Mouse (Mus musculus) E14TG2a.4 (cell line): ENCODE data around the gene App.

Experiments used
- H3K27me3 ChIP-seq: 2 replicates; pipeline ENCODE4 v1.6.1; 2014; ENCODE audit warnings: low read length, control low read depth; ENCODE audit not compliant: insufficient read depth
- H3K36me3 ChIP-seq: 2 replicates; pipeline ENCODE4 v1.6.1; 2014; ENCODE audit warnings: low read length, control low read depth; ENCODE audit not compliant: insufficient read depth
- H3K4me1 ChIP-seq: replicated peaks from 2 replicates; pipeline ENCODE4 v1.6.1; 2014; ENCODE audit warnings: low read depth, low read length, control low read depth
- H3K4me3 ChIP-seq: replicated peaks from 2 replicates; pipeline ENCODE4 v1.5.1; 2014; ENCODE audit warnings: mild to moderate bottlenecking, low read length
- H3K9me3 ChIP-seq: 2 replicates; pipeline ENCODE4 v1.6.1; 2014; ENCODE audit warnings: low read length, control low read depth
- CTCF ChIP-seq: conservative IDR thresholded peaks from 2 replicates; pipeline ENCODE4 v1.5.1; 2014; ENCODE audit warnings: low read length
- NANOG ChIP-seq: IDR thresholded peaks from 2 replicates; pipeline ENCODE4 v1.6.1; 2014; ENCODE audit warnings: borderline replicate concordance, low read length, mixed read lengths
- POU5F1 ChIP-seq: IDR thresholded peaks from 2 replicates; pipeline ENCODE4 v1.6.1; 2014; ENCODE audit warnings: low read length, borderline replicate concordance

App gene

GRCm38 (mm10) chr16:85157156-85157555, 16.4 kb downstream of the App start:
- Histone ChIP-seq H3K36me3 (no peaks in the 10 kb centered on the region), H3K9me3 (0 out of 2 replicates have a peak, but pooled peaks cover 4% of the 10 kb centered on the region), H3K4me1 (no peaks in the 10 kb centered on the region), H3K4me3 (no peak overlapping the region), H3K27me3 (no peaks in the 10 kb centered on the region)
- TF ChIP-seq POU5F1 (no peak), CTCF (no peak)

- Histone ChIP-seq H3K9me3 (0 out of 2 replicates have a peak, but pooled peaks cover 4% of the 10 kb centered on the region), H3K27me3 (no peaks in the 10 kb centered on the region; the same call in 1 of the 2 replicates), H3K4me1 (no peaks in the 10 kb centered on the region), H3K4me3 (no peak overlapping the region), H3K36me3 (no peaks in the 10 kb centered on the region)
- TF ChIP-seq CTCF (no peak), NANOG (no peak), POU5F1 (no peak)
Measured at GRCm38 (mm10) chr16:85155836-85156235, 17.7 kb downstream of the App start.

DNA sequence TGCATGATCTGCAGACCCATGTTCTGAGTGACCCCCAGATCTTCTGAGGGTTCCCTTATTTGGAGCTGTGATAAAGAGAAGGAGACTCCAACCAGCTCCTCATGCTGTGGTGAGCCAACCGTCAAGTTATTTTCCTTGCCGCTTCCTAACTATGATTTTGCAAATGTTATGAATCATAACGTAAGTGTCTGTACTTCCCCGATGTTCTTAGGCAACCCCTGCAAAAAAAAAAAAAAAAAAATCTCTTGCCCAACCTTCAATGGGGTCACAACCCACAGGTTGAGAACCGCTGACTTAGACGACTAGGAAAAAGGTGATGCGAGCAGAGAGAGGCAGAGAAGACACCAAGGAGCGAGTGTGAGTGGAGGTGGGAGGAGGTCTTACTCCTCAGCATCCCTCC, 21.1 kb downstream of the App start:
- H3K27me3 ChIP-seq: no peaks in the 10 kb centered on the region; the same call in 1 of the 2 replicates
- no peaks in the 10 kb centered on the region for H3K4me1 ChIP-seq
- no peaks in the 10 kb centered on the region for H3K9me3 ChIP-seq
- no peaks in the 10 kb centered on the region for H3K36me3 ChIP-seq
- no peak for TF ChIP-seq CTCF
- TF ChIP-seq POU5F1: no peak
- TF ChIP-seq NANOG: no peak
- no peak overlapping the region for H3K4me3 ChIP-seq

- TF ChIP-seq CTCF: no peak
- TF ChIP-seq POU5F1: no peak
- TF ChIP-seq NANOG: no peak
- Histone ChIP-seq H3K4me3 (no peak overlapping the region), H3K36me3 (no peaks in the 10 kb centered on the region), H3K4me1 (no peaks in the 10 kb centered on the region), H3K27me3 (no peaks in the 10 kb centered on the region; the same call in 1 of the 2 replicates), H3K9me3 (no peaks in the 10 kb centered on the region)
Measured at GRCm38 (mm10) chr16:85151681-85152080, 21.9 kb downstream of the App start.

DNA sequence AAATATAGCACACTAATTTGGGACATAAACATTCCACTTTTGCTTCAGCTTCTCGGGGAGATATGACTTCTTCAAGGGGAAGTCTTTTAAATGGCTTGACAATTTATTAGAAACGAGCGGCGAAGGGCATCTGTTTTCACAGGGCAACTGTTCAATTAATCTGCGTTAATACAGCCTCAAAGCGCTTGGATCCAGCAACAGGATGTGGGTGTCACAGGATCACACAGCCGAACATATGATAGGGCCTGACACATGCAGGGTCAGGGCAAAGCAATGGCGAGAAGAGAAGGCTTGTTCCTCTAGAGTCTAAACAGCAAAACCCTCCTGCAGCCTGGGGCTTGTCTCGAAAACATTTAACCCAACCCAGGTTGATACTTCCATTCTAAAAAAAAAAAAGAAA, 22.7 kb downstream of the App start:
- H3K4me3 ChIP-seq: no peak overlapping the region
- H3K36me3 ChIP-seq: no peaks in the 10 kb centered on the region
- no peaks in the 10 kb centered on the region for H3K4me1 ChIP-seq
- H3K9me3 ChIP-seq: no peaks in the 10 kb centered on the region
- no peak for TF ChIP-seq NANOG
- TF ChIP-seq CTCF: no peak
- TF ChIP-seq POU5F1: no peak
- no peaks in the 10 kb centered on the region; the same call in 1 of the 2 replicates for H3K27me3 ChIP-seq

DNA sequence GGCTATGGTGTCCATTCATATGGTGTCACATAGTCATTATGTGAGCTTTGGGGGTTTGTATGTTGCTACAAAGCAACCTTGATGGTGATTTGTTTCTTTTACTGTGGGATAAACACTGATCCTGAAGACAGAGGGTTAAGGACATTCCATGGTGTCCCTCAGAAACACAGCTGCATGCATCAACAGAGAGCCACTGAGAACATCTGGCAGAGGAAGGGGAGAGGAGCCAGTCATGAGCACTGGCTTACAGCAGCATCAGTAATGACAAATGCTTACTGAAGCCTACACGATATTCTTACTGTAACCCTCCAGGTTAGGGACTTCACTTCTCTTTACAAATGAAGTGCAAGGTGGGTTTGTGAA, 24.1 kb downstream of the App start:
- Histone ChIP-seq H3K27me3 (no peaks in the 10 kb centered on the region; the same call in 1 of the 2 replicates), H3K36me3 (no peaks in the 10 kb centered on the region), H3K4me1 (no peaks in the 10 kb centered on the region), H3K9me3 (no peaks in the 10 kb centered on the region), H3K4me3 (no peak overlapping the region)
- TF ChIP-seq CTCF: no peak
- no peak for TF ChIP-seq POU5F1
- TF ChIP-seq NANOG: no peak

DNA sequence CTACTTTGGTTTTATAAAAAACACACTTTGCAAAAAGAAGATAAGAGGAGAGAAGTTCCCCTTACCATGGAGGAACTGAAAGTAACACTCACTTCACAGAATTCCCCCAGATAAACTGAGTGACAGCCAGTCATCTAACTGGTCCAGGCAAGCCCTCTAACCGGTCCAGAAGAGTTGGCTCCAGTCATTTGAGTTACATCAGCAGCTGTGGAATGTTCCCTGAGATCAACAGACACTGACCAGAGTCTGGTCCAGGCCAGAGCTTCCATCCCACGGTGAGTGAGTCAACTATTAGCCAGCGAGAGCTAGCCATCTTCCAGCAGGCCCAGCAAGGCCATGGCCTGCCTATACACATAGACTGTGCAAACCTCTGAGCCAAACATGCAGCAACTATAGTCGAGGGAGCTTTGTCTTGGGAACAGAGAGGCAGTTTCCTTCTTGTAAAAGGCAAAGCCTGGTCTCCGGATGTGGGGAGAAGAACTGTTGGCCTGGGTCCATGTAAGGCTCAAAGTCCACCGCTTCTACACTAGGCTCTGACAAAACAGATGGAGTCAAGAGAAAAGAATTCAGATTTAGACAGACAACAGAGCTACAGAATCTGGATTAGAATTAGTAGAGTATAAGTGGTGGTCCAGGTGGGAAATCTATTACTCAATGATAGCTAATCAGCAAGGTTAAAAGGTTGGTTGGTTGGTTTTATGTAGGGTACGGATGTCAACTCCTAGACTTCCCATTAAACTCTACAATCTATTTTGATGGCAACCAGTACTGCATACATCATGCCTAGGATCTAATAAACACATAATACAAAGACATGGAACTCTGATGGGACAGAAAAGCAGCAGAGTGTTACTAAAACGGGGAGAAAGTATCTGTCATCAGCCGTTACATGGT, 24.7 kb downstream of the App start:
- no peak overlapping the region for H3K4me3 ChIP-seq
- H3K36me3 ChIP-seq: no peaks in the 10 kb centered on the region
- TF ChIP-seq CTCF (no peak), NANOG (no peak), POU5F1 (no peak)
- no peaks in the 10 kb centered on the region for H3K9me3 ChIP-seq
- H3K27me3 ChIP-seq: no peaks in the 10 kb centered on the region; the same call in 1 of the 2 replicates
- no peaks in the 10 kb centered on the region for H3K4me1 ChIP-seq

GRCm38 (mm10) chr16:85147440-85147839, 26.1 kb downstream of the App start:
- no peaks in the 10 kb centered on the region; the same call in 1 of the 2 replicates for H3K27me3 ChIP-seq
- TF ChIP-seq NANOG: no peak
- no peak for TF ChIP-seq CTCF
- no peak for TF ChIP-seq POU5F1
- H3K36me3 ChIP-seq: no peaks in the 10 kb centered on the region
- H3K4me3 ChIP-seq: no peak overlapping the region
- H3K4me1 ChIP-seq: no peaks in the 10 kb centered on the region
- H3K9me3 ChIP-seq: no peaks in the 10 kb centered on the region

DNA sequence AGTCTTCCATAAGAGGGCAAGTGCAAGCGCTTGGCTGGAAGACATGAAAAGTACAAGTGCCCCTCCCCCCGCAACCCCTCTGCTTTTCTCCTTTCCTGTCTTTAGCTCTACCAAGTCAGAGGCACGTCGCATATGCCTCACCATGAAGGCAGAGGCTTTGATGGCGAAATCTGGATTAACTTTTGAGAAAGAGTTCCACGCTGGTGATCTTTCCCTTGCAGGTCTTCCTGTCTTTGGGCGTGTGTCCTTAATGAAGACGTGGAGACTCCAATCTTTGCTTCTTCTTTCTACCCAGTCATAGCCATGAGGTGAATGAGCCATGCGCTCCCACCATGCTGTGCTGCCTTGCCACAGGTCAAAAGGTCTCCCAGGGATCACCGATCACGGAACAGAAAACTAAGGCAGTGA, 27.8 kb downstream of the App start:
- Histone ChIP-seq H3K36me3 (no peaks in the 10 kb centered on the region), H3K9me3 (no peaks in the 10 kb centered on the region), H3K4me3 (no peak overlapping the region), H3K4me1 (no peaks in the 10 kb centered on the region), H3K27me3 (no peaks in the 10 kb centered on the region)
- TF ChIP-seq POU5F1: no peak
- TF ChIP-seq NANOG: no peak
- no peak for TF ChIP-seq CTCF
